Mouse (Mus musculus) kidney, embryonic 14.5 days (tissue): ENCODE data around the gene Tada2a. TPM values are rescaled to one million over a fixed set of nuclear protein-coding genes. Genes with fewer than 3 reads are reported as not detected.

ENCODE experiments used
- ATAC-seq: fragments of 200-750 bp; cut with Nextera tagmentation; 2 replicates; pipeline ENCODE4 v1.8.0; 2017; ENCODE audit warnings: moderate number of reproducible peaks, mild to moderate bottlenecking, moderate TSS enrichment, moderate library complexity; ENCODE audit not compliant: low FRiP score, low TSS enrichment
- H3K27ac ChIP-seq: fragments of 300-500 bp; sonication (generic); 2 replicates; pipeline ENCODE4 v1.5.1; 2014; ENCODE audit warnings: low read depth, mild to moderate bottlenecking, low read length, moderate library complexity, mixed read lengths
- H3K27me3 ChIP-seq: fragments of 300-500 bp; sonication (generic); 2 replicates; pipeline ENCODE4 v1.6.1; 2014; ENCODE audit warnings: mild to moderate bottlenecking, low read length; ENCODE audit not compliant: control insufficient read depth, insufficient read depth
- H3K36me3 ChIP-seq: fragments of 300-500 bp; sonication (generic); 2 replicates; pipeline ENCODE4 v1.6.1; 2014; ENCODE audit warnings: low read length, mixed read lengths; ENCODE audit not compliant: control insufficient read depth, insufficient read depth
- H3K4me1 ChIP-seq: fragments of 300-500 bp; sonication (generic); 2 replicates; pipeline ENCODE4 v1.6.1; 2014; ENCODE audit warnings: low read length, mixed read lengths; ENCODE audit not compliant: control insufficient read depth, insufficient read depth
- H3K4me2 ChIP-seq: fragments of 300-500 bp; sonication (generic); replicated peaks from 2 replicates; pipeline ENCODE4 v1.6.1; 2014; ENCODE audit warnings: low read depth, mild to moderate bottlenecking, low read length
- H3K4me3 ChIP-seq: fragments of 300-500 bp; sonication (generic); 2 replicates; pipeline ENCODE4 v1.5.1; 2014; ENCODE audit warnings: mild to moderate bottlenecking, low read length
- H3K9ac ChIP-seq: fragments of 300-500 bp; sonication (generic); 2 replicates; pipeline ENCODE4 v1.6.1; 2014; ENCODE audit warnings: low read depth, mild to moderate bottlenecking, low read length, moderate library complexity
- H3K9me3 ChIP-seq: fragments of 300-500 bp; sonication (generic); 2 replicates; pipeline ENCODE4 v1.6.1; 2016; ENCODE audit warnings: low read length; ENCODE audit not compliant: control insufficient read depth
- WGBS: fragments of 180-500 bp; shearing (Covaris S2); extraction: QIAGEN DNeasy Blood & Tissue Kit; methylation state at CpG from one replicate; pipeline ENCODE4 v1.1.7; 2014; 5-methylcytosine and 5-hydroxymethylcytosine counted together
- polyA plus RNA-seq: library from polyadenylated mRNA; unstranded; fragments of >200 nt; fragmentation: Nextera tagmentation; extraction: Ambion mirVana; gene quantifications from 2 replicates; pipeline ENCODE4 v1.2.1, GENCODE M21; 2014

The Tada2a gene
- polyA plus RNA-seq, 1 experiment from 2014 or later, result 35.7 TPM

DNA sequence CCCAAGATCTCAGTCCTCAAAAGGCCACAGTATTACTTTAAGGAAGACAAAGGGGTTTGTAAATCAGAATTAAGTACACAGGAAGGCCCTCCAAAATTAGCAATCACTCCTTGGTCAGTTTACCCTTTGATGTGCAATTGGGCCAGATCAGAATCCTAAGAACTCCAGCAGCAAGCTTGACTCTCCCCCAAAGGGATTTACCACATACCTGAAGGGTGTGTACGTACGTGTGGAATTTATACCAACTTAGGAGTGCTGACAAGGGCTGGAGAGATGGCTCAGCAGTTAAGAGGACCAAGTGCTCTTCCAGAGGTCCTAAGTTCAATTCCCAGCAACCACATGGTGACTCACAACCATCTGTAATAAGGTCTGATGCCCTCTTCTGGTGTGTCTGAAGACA lies 67.5 kb downstream of the Tada2a start:
- H3K36me3 ChIP-seq, result no peaks in the 10 kb centered on the region
- H3K27me3 ChIP-seq, result peaks cover under 1% of the 10 kb centered on the region; the same call in 1 of the 2 replicates
- 70% methylated on average over 2 of the region's 2 CpGs for WGBS
- no peak for ATAC-seq
- no peak overlapping the region for H3K4me2 ChIP-seq
- no peak overlapping the region for H3K27ac ChIP-seq
- H3K4me1 ChIP-seq, result peaks cover 14% of the 10 kb centered on the region; the same call in 1 of the 2 replicates
- no peaks in the 10 kb centered on the region for H3K9me3 ChIP-seq
- no peak overlapping the region for H3K9ac ChIP-seq
- no peak overlapping the region for H3K4me3 ChIP-seq

GRCm38 (mm10) chr11:84060635-84061034 lies 68.8 kb downstream of the Tada2a start:
- H3K9me3 ChIP-seq, result no peaks in the 10 kb centered on the region
- no peak for ATAC-seq
- H3K4me1 ChIP-seq, result peaks cover 3% of the 10 kb centered on the region; the same call in 1 of the 2 replicates
- H3K36me3 ChIP-seq, result no peaks in the 10 kb centered on the region
- no peak overlapping the region for H3K4me3 ChIP-seq
- WGBS, result 38% methylated on average over 6 of the region's 6 CpGs
- no peak overlapping the region for H3K4me2 ChIP-seq
- H3K27me3 ChIP-seq, result no peaks in the 10 kb centered on the region
- H3K9ac ChIP-seq, result no peak overlapping the region
- H3K27ac ChIP-seq, result no peak overlapping the region

DNA sequence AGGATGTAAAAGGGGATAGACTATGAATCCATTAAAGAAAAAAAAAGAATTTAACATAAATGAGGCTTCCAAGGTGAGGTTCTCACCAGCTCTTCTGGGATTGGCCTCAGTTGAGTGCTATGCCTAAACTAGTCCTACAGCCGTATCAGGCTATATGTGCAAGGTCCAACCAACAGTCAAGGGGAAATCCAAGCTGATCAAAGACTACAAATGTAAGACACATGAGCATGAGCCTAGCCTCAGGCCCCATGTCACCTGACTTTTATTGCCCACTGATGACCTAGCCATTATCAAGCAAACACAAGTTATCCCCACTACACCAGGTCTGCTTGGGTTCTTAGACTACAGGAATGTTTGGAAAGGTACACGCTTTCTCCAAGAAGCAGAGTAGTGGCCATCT lies 69.6 kb downstream of the Tada2a start:
- ATAC-seq, result no peak

DNA sequence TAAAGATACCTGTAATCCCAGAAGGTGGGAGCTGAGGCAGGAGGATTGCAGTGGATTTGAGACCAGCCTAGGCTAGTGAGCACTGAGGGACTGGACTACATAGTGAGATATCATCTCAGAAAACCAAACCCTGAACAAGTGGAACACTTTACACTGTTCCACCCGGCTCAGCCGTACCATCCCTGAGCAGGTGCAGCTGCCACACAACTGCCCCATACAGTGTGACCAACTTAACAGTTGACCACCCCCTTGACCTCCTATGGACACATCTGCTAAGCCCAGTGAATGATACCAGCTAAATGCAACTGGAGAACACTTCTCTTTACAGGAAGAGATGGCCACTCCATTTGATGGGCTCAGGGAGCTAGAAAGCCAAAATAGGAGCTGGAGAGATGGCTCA lies 72.0 kb downstream of the Tada2a start:
- Histone ChIP-seq H3K4me2 (no peak overlapping the region), H3K9me3 (no peaks in the 10 kb centered on the region)
- WGBS, result 78% methylated on average over 2 of the region's 2 CpGs

More for the DNA sequence above, 69.6 kb downstream of the Tada2a start:
- no peaks in the 10 kb centered on the region for H3K4me1 ChIP-seq
- H3K9ac ChIP-seq, result no peak overlapping the region
- no peaks in the 10 kb centered on the region for H3K9me3 ChIP-seq
- H3K36me3 ChIP-seq, result no peaks in the 10 kb centered on the region
- 95% methylated on average over 2 of the region's 2 CpGs for WGBS
- H3K4me3 ChIP-seq, result no peak overlapping the region
- H3K4me2 ChIP-seq, result no peak overlapping the region
- H3K27ac ChIP-seq, result no peak overlapping the region
- no peaks in the 10 kb centered on the region for H3K27me3 ChIP-seq

GRCm38 (mm10) chr11:84053524-84054163 lies 75.8 kb downstream of the Tada2a start:
- H3K27me3 ChIP-seq, result no peaks in the 10 kb centered on the region
- no peak overlapping the region for H3K4me2 ChIP-seq
- no peak overlapping the region for H3K9ac ChIP-seq
- H3K4me3 ChIP-seq, result no peak overlapping the region
- no peaks in the 10 kb centered on the region for H3K4me1 ChIP-seq
- H3K36me3 ChIP-seq, result no peaks in the 10 kb centered on the region
- 82% methylated on average over 10 of the region's 10 CpGs for WGBS
- H3K9me3 ChIP-seq, result no peaks in the 10 kb centered on the region
- no peak for ATAC-seq
- no peak overlapping the region for H3K27ac ChIP-seq

More for the DNA sequence above, 72.0 kb downstream of the Tada2a start:
- Histone ChIP-seq H3K9ac (no peak overlapping the region), H3K27ac (no peak overlapping the region), H3K4me3 (no peak overlapping the region), H3K4me1 (no peaks in the 10 kb centered on the region), H3K27me3 (no peaks in the 10 kb centered on the region), H3K36me3 (no peaks in the 10 kb centered on the region)
- no peak for ATAC-seq

DNA sequence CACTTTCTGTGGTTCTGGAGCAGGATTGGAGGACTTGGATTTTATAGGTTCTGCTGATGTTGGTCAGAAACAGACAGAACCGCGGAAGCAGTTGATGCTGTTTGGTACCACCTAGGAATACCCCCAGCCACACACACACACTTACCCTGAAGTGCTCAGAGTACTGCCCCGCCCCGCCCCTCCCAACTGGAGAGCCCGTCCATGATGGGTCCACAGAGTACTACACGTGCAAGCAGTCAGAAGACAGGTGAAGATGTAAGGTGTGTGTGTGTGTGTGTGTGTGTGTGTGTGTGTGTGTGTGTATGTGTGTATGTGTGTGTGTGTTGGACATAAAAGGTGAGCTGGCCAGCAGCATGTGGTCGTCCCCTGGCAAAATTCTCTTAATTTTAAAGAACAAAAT lies 76.3 kb downstream of the Tada2a start:
- Histone ChIP-seq H3K4me2 (no peak overlapping the region), H3K4me3 (no peak overlapping the region), H3K9ac (no peak overlapping the region), H3K27ac (no peak overlapping the region), H3K4me1 (no peaks in the 10 kb centered on the region), H3K36me3 (no peaks in the 10 kb centered on the region), H3K9me3 (no peaks in the 10 kb centered on the region), H3K27me3 (no peaks in the 10 kb centered on the region)
- WGBS, result 90% methylated on average over 7 of the region's 7 CpGs
- ATAC-seq, result no peak

DNA sequence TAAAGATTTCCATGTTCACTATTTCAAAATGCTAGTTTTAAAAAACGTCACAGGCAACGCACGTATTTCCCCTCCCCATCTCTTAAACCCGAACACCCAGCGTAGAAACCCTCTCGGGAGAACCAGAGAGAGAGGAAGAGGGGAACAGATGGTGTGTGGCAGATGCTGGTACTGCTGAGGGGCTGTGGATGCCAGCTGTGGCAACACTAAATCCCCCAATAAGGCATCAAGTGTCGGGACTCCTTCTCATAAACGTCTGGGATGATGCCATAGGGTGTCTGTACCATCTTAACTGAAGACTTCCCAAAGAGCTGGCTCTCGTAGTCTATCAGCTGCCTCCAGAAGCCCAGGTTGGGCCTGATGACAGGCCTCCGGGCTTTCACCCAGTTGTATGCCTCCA lies 81.0 kb downstream of the Tada2a start:
- Histone ChIP-seq H3K36me3 (no peaks in the 10 kb centered on the region), H3K9ac (no peak overlapping the region), H3K9me3 (no peaks in the 10 kb centered on the region), H3K27me3 (no peaks in the 10 kb centered on the region), H3K4me2 (no peak overlapping the region), H3K4me3 (no peak overlapping the region), H3K4me1 (no peaks in the 10 kb centered on the region), H3K27ac (no peak overlapping the region)
- ATAC-seq, result no peak
- WGBS, result 74% methylated on average over 10 of the region's 10 CpGs

DNA sequence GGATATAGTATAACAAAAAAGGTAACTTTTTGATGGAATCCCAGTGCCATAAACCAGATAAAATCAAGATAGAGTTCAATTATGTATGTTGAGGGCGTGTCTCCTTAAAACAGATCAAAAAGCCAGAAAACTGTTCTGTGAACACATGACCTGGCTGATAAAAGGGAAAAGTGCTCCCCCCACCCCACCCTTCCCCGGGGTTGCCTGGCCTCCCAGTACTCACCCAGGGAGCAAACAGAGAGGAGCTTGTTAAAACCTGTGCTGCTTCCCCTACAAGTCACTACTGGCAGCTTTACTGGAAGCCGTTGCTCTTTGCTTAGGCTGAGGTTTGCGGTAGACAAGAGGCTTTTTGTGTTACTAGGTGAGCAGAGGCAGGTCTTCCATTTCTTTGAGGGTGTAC lies 82.1 kb downstream of the Tada2a start:
- no peak overlapping the region for H3K9ac ChIP-seq
- WGBS, result 72% methylated on average over 4 of the region's 4 CpGs
- no peak overlapping the region for H3K4me2 ChIP-seq
- no peaks in the 10 kb centered on the region for H3K36me3 ChIP-seq
- H3K4me1 ChIP-seq, result no peaks in the 10 kb centered on the region
- no peak for ATAC-seq
- H3K9me3 ChIP-seq, result no peaks in the 10 kb centered on the region
- H3K27me3 ChIP-seq, result no peaks in the 10 kb centered on the region
- H3K4me3 ChIP-seq, result no peak overlapping the region
- H3K27ac ChIP-seq, result no peak overlapping the region

DNA sequence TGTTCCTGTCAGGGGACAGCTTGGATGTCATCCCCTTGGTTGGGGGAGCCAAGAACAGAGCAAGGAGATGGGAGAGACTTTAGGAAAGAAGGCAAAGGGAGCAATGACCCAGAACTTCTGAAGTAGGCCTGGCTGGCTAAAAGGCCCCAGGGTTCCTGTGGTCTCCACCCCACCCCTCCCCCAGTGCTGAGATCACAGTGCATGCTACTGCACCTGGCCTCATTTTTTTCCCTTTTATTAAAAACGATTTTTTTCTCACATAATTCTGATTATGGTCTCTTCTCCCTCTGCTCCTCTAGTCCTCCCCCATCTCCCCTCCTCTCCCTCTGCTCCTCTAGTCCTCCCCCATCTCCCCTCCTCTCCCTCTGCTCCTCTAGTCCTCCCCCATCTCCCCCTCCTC lies 84.4 kb downstream of the Tada2a start:
- Histone ChIP-seq H3K4me1 (no peaks in the 10 kb centered on the region), H3K9me3 (no peaks in the 10 kb centered on the region), H3K4me2 (no peak overlapping the region), H3K27ac (no peak overlapping the region), H3K27me3 (no peaks in the 10 kb centered on the region), H3K9ac (no peak overlapping the region), H3K36me3 (no peaks in the 10 kb centered on the region), H3K4me3 (no peak overlapping the region)
- WGBS, result 50% methylated on average over 1 of the region's 1 CpGs
- ATAC-seq, result no peak; the same call in 1 of the 2 replicates
